Mouse (Mus musculus): Measurements from ENCODE around the gene Myl6b. TPM values are rescaled to one million over a fixed set of nuclear protein-coding genes. Genes with fewer than 3 reads are reported as not detected.

Gene Myl6b
- 3.0 and 3.4 TPM in 2 replicates for polyA plus RNA-seq (2014; fragmentation: Nextera tagmentation; extraction: Ambion mirVana)

- Histone ChIP-seq H3K4me1 (replicated peaks; ENCODE audit: control insufficient read depth, insufficient read depth, low read length) (peaks cover 12% of the 10 kb centered on the region), H3K27ac (ENCODE audit: low read depth, low read length) (peak within 1 kb of the TSS; percentile 46; the same call in 1 of the 2 replicates), H3K36me3 (ENCODE audit: control insufficient read depth, insufficient read depth, low read length) (no peaks in the 10 kb centered on the region), H3K9me3 (ENCODE audit: control insufficient read depth, low read length) (no peaks in the 10 kb centered on the region), H3K27me3 (ENCODE audit: control insufficient read depth, insufficient read depth, low read length) (no peaks in the 10 kb centered on the region), H3K9ac (ENCODE audit: low read length) (peak within 1 kb of the TSS; percentile 63), H3K4me2 (ENCODE audit: low read depth, low read length, severe bottlenecking) (peak within 1 kb of the TSS; percentile 83), H3K4me3 (ENCODE audit: low read depth, low read length) (peak within 1 kb of the TSS; percentile 52)
- WGBS: under 1% methylated on average over 27 of the region's 27 CpGs
- DNase-seq (ENCODE audit: low spot score) (peak; percentile 95), ATAC-seq (replicated peaks; ENCODE audit: low FRiP score) (peak; percentile 83)
These were observed at the start of gene Myl6b for GRCm38 (mm10) chr10:128498590-128498989. Gene Myl6b, minus strand, starts transcription at chr10:128498685.

DNA sequence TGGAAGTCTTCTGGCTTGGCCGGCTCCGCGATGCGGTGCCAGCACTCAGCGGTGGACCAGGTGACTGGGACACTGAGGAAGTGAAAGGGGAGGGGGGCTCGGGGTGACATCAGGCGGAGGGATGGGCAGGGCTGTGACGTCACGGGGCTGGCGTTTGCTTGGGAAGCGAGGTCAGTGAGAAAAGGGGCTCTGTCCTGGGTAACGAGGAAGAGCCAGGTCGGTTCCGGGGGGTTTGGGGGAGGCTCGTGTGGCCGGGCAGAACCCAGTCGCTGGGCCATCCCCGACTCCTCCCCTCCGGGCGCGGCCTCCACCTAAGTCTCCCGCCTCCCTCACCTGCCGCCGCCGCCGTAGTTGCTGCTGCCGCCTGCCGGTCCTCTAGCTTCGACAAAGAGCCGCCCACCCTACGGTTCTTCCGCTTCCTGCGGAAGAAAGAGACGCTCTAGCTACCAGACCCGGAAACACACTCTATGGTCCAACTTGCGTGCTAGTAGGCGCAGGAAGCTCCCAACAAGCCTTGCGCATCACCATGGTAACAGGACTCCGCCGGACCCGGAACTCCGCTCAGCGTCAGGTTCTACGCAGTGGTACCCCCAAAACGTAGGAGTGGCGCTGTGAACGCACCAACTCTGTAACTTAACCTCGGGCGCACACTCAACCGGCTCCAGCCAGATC is 49.0 kb upstream of the Myl6b start, which contains the start of gene Zc3h10:
TSS of gene Zc3h10 (minus strand) at position 414 of the 672 bp plus-strand sequence.
- H3K36me3 ChIP-seq (ENCODE audit: control insufficient read depth, insufficient read depth, low read length): peaks cover 9% of the 10 kb centered on the region; the same call in 1 of the 2 replicates
- no peaks in the 10 kb centered on the region for H3K9me3 ChIP-seq (ENCODE audit: control insufficient read depth, low read length)
- no peaks in the 10 kb centered on the region; the same call in none of the 2 replicates for H3K4me1 ChIP-seq (replicated peaks; ENCODE audit: control insufficient read depth, insufficient read depth, low read length)
- H3K4me2 ChIP-seq (ENCODE audit: low read depth, low read length, severe bottlenecking): peak within 1 kb of the TSS; percentile 65
- no peaks in the 10 kb centered on the region for H3K27me3 ChIP-seq (ENCODE audit: control insufficient read depth, insufficient read depth, low read length)
- peak within 1 kb of the TSS; percentile 81 for H3K4me3 ChIP-seq (ENCODE audit: low read depth, low read length)
- peak within 1 kb of the TSS; percentile 94 for H3K9ac ChIP-seq (ENCODE audit: low read length)
- ATAC-seq (replicated peaks; ENCODE audit: low FRiP score) (peak; percentile 89), DNase-seq (ENCODE audit: low spot score) (peak; percentile 93)
- under 1% methylated on average over 49 of the region's 50 CpGs for WGBS
- peak within 1 kb of the TSS; percentile 96 for H3K27ac ChIP-seq (ENCODE audit: low read depth, low read length)

- 22% methylated on average over 7 of the region's 7 CpGs for WGBS
- H3K4me3 ChIP-seq (ENCODE audit: low read depth, low read length): peak overlapping the region; percentile 81
- no peak overlapping the region for H3K27ac ChIP-seq (ENCODE audit: low read depth, low read length)
- no peak for ATAC-seq (replicated peaks; ENCODE audit: low FRiP score)
- DNase-seq (ENCODE audit: low spot score): no peak
- no peaks in the 10 kb centered on the region for H3K27me3 ChIP-seq (ENCODE audit: control insufficient read depth, insufficient read depth, low read length)
- no peaks in the 10 kb centered on the region for H3K9me3 ChIP-seq (ENCODE audit: control insufficient read depth, low read length)
- peak overlapping the region; percentile 94 for H3K9ac ChIP-seq (ENCODE audit: low read length)
- peak overlapping the region; percentile 65 for H3K4me2 ChIP-seq (ENCODE audit: low read depth, low read length, severe bottlenecking)
- peaks cover 9% of the 10 kb centered on the region; the same call in 1 of the 2 replicates for H3K36me3 ChIP-seq (ENCODE audit: control insufficient read depth, insufficient read depth, low read length)
- no peaks in the 10 kb centered on the region; the same call in none of the 2 replicates for H3K4me1 ChIP-seq (replicated peaks; ENCODE audit: control insufficient read depth, insufficient read depth, low read length)
These were observed 48.3 kb upstream of the Myl6b start for GRCm38 (mm10) chr10:128546787-128547186.

- no peak for DNase-seq (ENCODE audit: low spot score)
These were observed 47.9 kb upstream of the Myl6b start for GRCm38 (mm10) chr10:128546361-128546760.

GRCm38 (mm10) chr10:128545570-128545898 is 47.0 kb upstream of the Myl6b start:
- H3K36me3 ChIP-seq (ENCODE audit: control insufficient read depth, insufficient read depth, low read length): peaks cover 9% of the 10 kb centered on the region; the same call in 1 of the 2 replicates
- no peak overlapping the region for H3K4me2 ChIP-seq (ENCODE audit: low read depth, low read length, severe bottlenecking)

More at GRCm38 (mm10) chr10:128546361-128546760, 47.9 kb upstream of the Myl6b start:
- peak overlapping the region; percentile 65; the same call in 1 of the 2 replicates for H3K4me2 ChIP-seq (ENCODE audit: low read depth, low read length, severe bottlenecking)
- H3K4me3 ChIP-seq (ENCODE audit: low read depth, low read length): peak overlapping the region; percentile 81
- H3K27me3 ChIP-seq (ENCODE audit: control insufficient read depth, insufficient read depth, low read length): no peaks in the 10 kb centered on the region
- no peaks in the 10 kb centered on the region for H3K9me3 ChIP-seq (ENCODE audit: control insufficient read depth, low read length)
- H3K9ac ChIP-seq (ENCODE audit: low read length): no peak overlapping the region
- no peak for ATAC-seq (replicated peaks; ENCODE audit: low FRiP score)
- H3K27ac ChIP-seq (ENCODE audit: low read depth, low read length): no peak overlapping the region
- H3K4me1 ChIP-seq (replicated peaks; ENCODE audit: control insufficient read depth, insufficient read depth, low read length): no peaks in the 10 kb centered on the region; the same call in none of the 2 replicates
- H3K36me3 ChIP-seq (ENCODE audit: control insufficient read depth, insufficient read depth, low read length): peaks cover 9% of the 10 kb centered on the region; the same call in 1 of the 2 replicates
- 16% methylated on average over 4 of the region's 4 CpGs for WGBS

DNA sequence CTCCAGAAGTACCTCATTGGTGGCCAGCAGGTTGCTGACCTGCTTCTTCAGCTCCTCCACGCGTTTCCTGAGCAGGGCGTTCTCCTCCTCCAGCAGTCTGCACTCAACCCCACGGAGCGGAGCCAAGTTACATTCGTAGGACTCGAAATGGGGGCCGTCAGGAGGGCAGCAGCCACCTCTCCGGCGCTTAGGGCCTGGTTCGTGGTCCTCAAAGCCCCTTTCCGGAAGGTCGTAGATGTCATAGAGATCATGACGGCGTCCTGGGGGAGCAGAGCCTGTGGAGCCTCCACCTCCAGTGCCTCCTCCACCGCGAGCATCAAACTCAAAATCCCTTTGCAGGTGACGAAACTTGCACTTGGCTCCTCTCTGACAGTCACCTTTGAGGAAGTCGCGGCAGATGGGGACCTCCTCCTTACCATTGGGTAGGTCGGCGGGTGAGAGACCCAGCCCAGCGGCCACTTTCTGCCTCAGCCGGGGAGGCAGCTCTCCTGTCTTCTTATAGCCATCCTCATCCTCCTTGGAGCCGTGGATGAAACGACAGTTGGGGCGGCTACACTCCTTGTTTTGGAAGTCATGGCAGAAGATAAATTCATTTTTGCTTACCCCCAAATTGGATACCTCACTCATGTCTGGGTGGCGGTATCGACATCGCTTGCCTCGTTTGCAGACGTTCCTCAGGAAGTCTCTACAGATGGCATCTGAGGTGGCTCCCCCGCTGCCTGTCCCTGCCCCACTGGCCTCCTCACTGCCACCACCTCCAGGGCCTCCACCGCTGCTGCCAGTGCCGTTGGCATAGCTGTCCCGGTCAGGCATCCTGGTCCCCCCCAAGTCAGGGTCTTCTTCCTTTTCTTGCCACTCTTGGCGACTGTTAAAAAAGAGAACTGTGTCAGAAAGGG is 46.4 kb upstream of the Myl6b start:
- Histone ChIP-seq H3K9ac (ENCODE audit: low read length) (no peak overlapping the region), H3K4me1 (replicated peaks; ENCODE audit: control insufficient read depth, insufficient read depth, low read length) (no peaks in the 10 kb centered on the region; the same call in none of the 2 replicates), H3K4me2 (ENCODE audit: low read depth, low read length, severe bottlenecking) (no peak overlapping the region), H3K27me3 (ENCODE audit: control insufficient read depth, insufficient read depth, low read length) (no peaks in the 10 kb centered on the region), H3K9me3 (ENCODE audit: control insufficient read depth, low read length) (no peaks in the 10 kb centered on the region), H3K4me3 (ENCODE audit: low read depth, low read length) (no peak overlapping the region), H3K27ac (ENCODE audit: low read depth, low read length) (no peak overlapping the region), H3K36me3 (ENCODE audit: control insufficient read depth, insufficient read depth, low read length) (peaks cover 9% of the 10 kb centered on the region; the same call in 1 of the 2 replicates)
- ATAC-seq (replicated peaks; ENCODE audit: low FRiP score) (no peak), DNase-seq (ENCODE audit: low spot score) (no peak)
- 96% methylated on average over 37 of the region's 37 CpGs for WGBS

More at GRCm38 (mm10) chr10:128545570-128545898, 47.0 kb upstream of the Myl6b start:
- WGBS: 90% methylated on average over 3 of the region's 3 CpGs
- Histone ChIP-seq H3K9ac (ENCODE audit: low read length) (no peak overlapping the region), H3K27me3 (ENCODE audit: control insufficient read depth, insufficient read depth, low read length) (no peaks in the 10 kb centered on the region), H3K9me3 (ENCODE audit: control insufficient read depth, low read length) (no peaks in the 10 kb centered on the region), H3K4me3 (ENCODE audit: low read depth, low read length) (no peak overlapping the region), H3K4me1 (replicated peaks; ENCODE audit: control insufficient read depth, insufficient read depth, low read length) (no peaks in the 10 kb centered on the region; the same call in none of the 2 replicates), H3K27ac (ENCODE audit: low read depth, low read length) (no peak overlapping the region)
- no peak for ATAC-seq (replicated peaks; ENCODE audit: low FRiP score)
- DNase-seq (ENCODE audit: low spot score): no peak

DNA sequence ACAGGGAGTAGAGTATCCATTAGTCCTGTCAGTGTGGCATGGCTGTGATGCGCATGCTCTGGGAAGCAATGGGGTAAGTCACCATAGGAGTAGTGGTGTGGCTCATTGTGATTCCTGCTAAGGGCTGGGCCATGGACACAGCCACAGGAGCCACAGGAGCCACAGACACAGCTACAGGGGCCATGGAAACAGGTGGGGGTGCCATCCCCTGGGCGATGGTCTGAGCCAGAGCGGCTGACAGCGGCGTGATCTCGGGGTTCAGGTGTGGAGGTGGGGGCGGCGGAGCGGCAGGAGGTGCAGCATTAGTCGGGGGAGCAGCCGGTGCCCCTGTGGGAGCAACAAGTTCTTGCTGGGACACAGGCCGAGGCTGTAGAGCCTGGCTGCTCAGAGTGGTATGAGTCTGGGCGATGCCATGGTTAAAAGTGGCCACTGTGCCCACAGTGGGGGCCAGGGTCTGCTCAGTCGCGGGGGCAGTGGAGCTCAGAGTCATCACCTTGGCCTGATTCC is 45.7 kb upstream of the Myl6b start:
- no peak for ATAC-seq (replicated peaks; ENCODE audit: low FRiP score)
- H3K4me2 ChIP-seq (ENCODE audit: low read depth, low read length, severe bottlenecking): no peak overlapping the region
- H3K9ac ChIP-seq (ENCODE audit: low read length): no peak overlapping the region

GRCm38 (mm10) chr10:128543100-128543499 is 44.6 kb upstream of the Myl6b start:
- 86% methylated on average over 2 of the region's 2 CpGs for WGBS
- no peak for ATAC-seq (replicated peaks; ENCODE audit: low FRiP score)
- Histone ChIP-seq H3K27me3 (ENCODE audit: control insufficient read depth, insufficient read depth, low read length) (no peaks in the 10 kb centered on the region), H3K4me3 (ENCODE audit: low read depth, low read length) (no peak overlapping the region), H3K36me3 (ENCODE audit: control insufficient read depth, insufficient read depth, low read length) (peaks cover 9% of the 10 kb centered on the region; the same call in 1 of the 2 replicates), H3K9me3 (ENCODE audit: control insufficient read depth, low read length) (no peaks in the 10 kb centered on the region), H3K4me1 (replicated peaks; ENCODE audit: control insufficient read depth, insufficient read depth, low read length) (no peaks in the 10 kb centered on the region; the same call in none of the 2 replicates), H3K9ac (ENCODE audit: low read length) (no peak overlapping the region), H3K4me2 (ENCODE audit: low read depth, low read length, severe bottlenecking) (no peak overlapping the region), H3K27ac (ENCODE audit: low read depth, low read length) (no peak overlapping the region)
- no peak for DNase-seq (ENCODE audit: low spot score)

More for the DNA sequence above, 45.7 kb upstream of the Myl6b start:
- 95% methylated on average over 15 of the region's 15 CpGs for WGBS
- Histone ChIP-seq H3K9me3 (ENCODE audit: control insufficient read depth, low read length) (no peaks in the 10 kb centered on the region), H3K27me3 (ENCODE audit: control insufficient read depth, insufficient read depth, low read length) (no peaks in the 10 kb centered on the region), H3K4me3 (ENCODE audit: low read depth, low read length) (no peak overlapping the region), H3K36me3 (ENCODE audit: control insufficient read depth, insufficient read depth, low read length) (peaks cover 9% of the 10 kb centered on the region; the same call in 1 of the 2 replicates), H3K4me1 (replicated peaks; ENCODE audit: control insufficient read depth, insufficient read depth, low read length) (no peaks in the 10 kb centered on the region; the same call in none of the 2 replicates), H3K27ac (ENCODE audit: low read depth, low read length) (no peak overlapping the region)
- no peak for DNase-seq (ENCODE audit: low spot score)
